Mouse (Mus musculus): ENCODE results near the gene Ap1s1.

DNA sequence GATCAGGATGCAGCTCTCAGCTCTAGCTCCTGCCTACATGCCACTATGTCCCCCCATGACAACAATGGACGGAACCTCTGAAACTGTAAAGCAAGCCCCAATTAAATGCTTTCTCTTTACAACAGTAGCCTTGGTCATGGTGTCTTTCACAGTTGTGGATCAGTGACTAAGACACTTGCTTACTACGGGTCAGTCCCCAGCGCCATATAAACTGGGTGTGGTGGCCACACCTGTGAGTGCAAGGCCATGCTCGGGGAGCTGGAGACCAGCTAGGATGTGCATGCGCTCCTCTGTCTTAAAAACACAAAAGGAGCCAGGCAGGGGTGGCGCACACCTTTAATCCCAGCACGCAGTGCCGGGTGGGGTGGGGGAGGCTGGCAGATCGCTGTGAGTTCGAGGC is 6.5 kb downstream of the Ap1s1 start:
- TF ChIP-seq POLR2A (IDR thresholded peaks at IDR 0.05; ENCODE audit: insufficient read depth, low read depth, low read length) (no peak), CTCF (IDR thresholded peaks at IDR 0.05; ENCODE audit: insufficient read depth, low read depth, low read length) (no peak)

All from olfactory bulb, adult 2 months (tissue).